Mouse (Mus musculus): ENCODE measurements around the gene 1520401A03Rik. TPM values are rescaled to one million over a fixed set of nuclear protein-coding genes. Genes with fewer than 3 reads are reported as not detected.
A peak's percentile ranks its signal among the peaks of the same experiment; 100 is the strongest.

The 1520401A03Rik gene
- polyA plus RNA-seq, 1 experiment from 2014 or later = 0.10 TPM

GRCm38 (mm10) chr17:23741359-23742209, 19.0 kb upstream of the 1520401A03Rik start:
- no peak overlapping the region for H3K4me3 ChIP-seq
- no peak overlapping the region for H3K27ac ChIP-seq
- peaks cover 11% of the 10 kb centered on the region; the same call in 1 of the 2 replicates for H3K36me3 ChIP-seq
- H3K9ac ChIP-seq = no peak overlapping the region
- H3K4me2 ChIP-seq = peak overlapping the region; percentile 98
- no peak for ATAC-seq
- H3K27me3 ChIP-seq (replicated peaks) = peaks cover 99% of the 10 kb centered on the region
- 45% methylated on average over 38 of the region's 38 CpGs for WGBS (ENCODE audit: insufficient replicate concordance)
- H3K4me1 ChIP-seq = peaks cover 52% of the 10 kb centered on the region
- no peaks in the 10 kb centered on the region for H3K9me3 ChIP-seq (replicated peaks)

GRCm38 (mm10) chr17:23740598-23741021, 18.0 kb upstream of the 1520401A03Rik start, which contains the start of gene Paqr4:
Paqr4 (minus strand) TSS chr17:23740867.
- peak; percentile 81 for ATAC-seq
- Histone ChIP-seq H3K4me2 (peak within 1 kb of the TSS; percentile 98), H3K27ac (peak within 1 kb of the TSS; percentile 64), H3K27me3 (replicated peaks) (peaks cover 90% of the 10 kb centered on the region), H3K4me3 (peak within 1 kb of the TSS; percentile 66), H3K4me1 (peaks cover 43% of the 10 kb centered on the region), H3K9me3 (replicated peaks) (no peaks in the 10 kb centered on the region), H3K36me3 (peaks cover 20% of the 10 kb centered on the region), H3K9ac (peak within 1 kb of the TSS; percentile 71)
- WGBS (ENCODE audit: insufficient replicate concordance) = 2% methylated on average over 13 of the region's 13 CpGs

GRCm38 (mm10) chr17:23740136-23740584, 17.6 kb upstream of the 1520401A03Rik start:
- H3K9ac ChIP-seq = peak overlapping the region; percentile 71
- no peaks in the 10 kb centered on the region for H3K9me3 ChIP-seq (replicated peaks)
- peaks cover 86% of the 10 kb centered on the region for H3K27me3 ChIP-seq (replicated peaks)
- H3K4me1 ChIP-seq = peaks cover 40% of the 10 kb centered on the region
- peaks cover 25% of the 10 kb centered on the region for H3K36me3 ChIP-seq
- peak; percentile 82 for ATAC-seq
- 0% methylated on average over 46 of the region's 46 CpGs for WGBS (ENCODE audit: insufficient replicate concordance)
- peak overlapping the region; percentile 66 for H3K4me3 ChIP-seq
- H3K4me2 ChIP-seq = peak overlapping the region; percentile 98
- peak overlapping the region; percentile 64; the same call in 1 of the 2 replicates for H3K27ac ChIP-seq

- peak; percentile 9 for ATAC-seq
- H3K27me3 ChIP-seq (replicated peaks) = peaks cover 79% of the 10 kb centered on the region
- 2% methylated on average over 48 of the region's 48 CpGs for WGBS (ENCODE audit: insufficient replicate concordance)
- peak overlapping the region; percentile 63; the same call in 1 of the 2 replicates for H3K27ac ChIP-seq
- peaks cover 39% of the 10 kb centered on the region for H3K4me1 ChIP-seq
- H3K4me2 ChIP-seq = peak overlapping the region; percentile 98
- peak overlapping the region; percentile 66 for H3K4me3 ChIP-seq
- peak overlapping the region; percentile 71 for H3K9ac ChIP-seq
- no peaks in the 10 kb centered on the region for H3K9me3 ChIP-seq (replicated peaks)
- H3K36me3 ChIP-seq = peaks cover 32% of the 10 kb centered on the region
These were observed 16.9 kb upstream of the 1520401A03Rik start for GRCm38 (mm10) chr17:23739202-23740135.

GRCm38 (mm10) chr17:23738836-23739201, 16.2 kb upstream of the 1520401A03Rik start:
- no peaks in the 10 kb centered on the region for H3K9me3 ChIP-seq (replicated peaks)
- ATAC-seq = no peak
- H3K36me3 ChIP-seq = peaks cover 38% of the 10 kb centered on the region
- peak overlapping the region; percentile 98 for H3K4me2 ChIP-seq
- H3K27me3 ChIP-seq (replicated peaks) = peaks cover 72% of the 10 kb centered on the region
- no peak overlapping the region for H3K27ac ChIP-seq
- H3K9ac ChIP-seq = peak overlapping the region; percentile 71; the same call in 1 of the 2 replicates
- 33% methylated on average over 2 of the region's 2 CpGs for WGBS (ENCODE audit: insufficient replicate concordance)
- peaks cover 39% of the 10 kb centered on the region for H3K4me1 ChIP-seq
- peak overlapping the region; percentile 66; the same call in 1 of the 2 replicates for H3K4me3 ChIP-seq

GRCm38 (mm10) chr17:23737493-23738445, 15.2 kb upstream of the 1520401A03Rik start:
- H3K27me3 ChIP-seq (replicated peaks) = peaks cover 62% of the 10 kb centered on the region
- no peak overlapping the region for H3K9ac ChIP-seq
- WGBS (ENCODE audit: insufficient replicate concordance) = 67% methylated on average over 15 of the region's 15 CpGs
- no peak overlapping the region for H3K4me3 ChIP-seq
- H3K27ac ChIP-seq = no peak overlapping the region
- ATAC-seq = no peak
- H3K4me1 ChIP-seq = peaks cover 39% of the 10 kb centered on the region
- H3K4me2 ChIP-seq = no peak overlapping the region
- no peaks in the 10 kb centered on the region for H3K9me3 ChIP-seq (replicated peaks)
- peaks cover 49% of the 10 kb centered on the region for H3K36me3 ChIP-seq

GRCm38 (mm10) chr17:23734341-23734740, 11.8 kb upstream of the 1520401A03Rik start:
- no peaks in the 10 kb centered on the region for H3K9me3 ChIP-seq (replicated peaks)
- H3K9ac ChIP-seq = no peak overlapping the region
- 72% methylated on average over 1 of the region's 1 CpGs for WGBS (ENCODE audit: insufficient replicate concordance)
- no peak overlapping the region for H3K27ac ChIP-seq
- H3K4me2 ChIP-seq = no peak overlapping the region
- H3K27me3 ChIP-seq (replicated peaks) = peaks cover 27% of the 10 kb centered on the region
- H3K4me3 ChIP-seq = no peak overlapping the region
- H3K4me1 ChIP-seq = peaks cover 26% of the 10 kb centered on the region
- no peak for ATAC-seq
- H3K36me3 ChIP-seq = peaks cover 54% of the 10 kb centered on the region

- Histone ChIP-seq H3K27ac (no peak overlapping the region), H3K27me3 (replicated peaks) (no peaks in the 10 kb centered on the region), H3K9me3 (replicated peaks) (no peaks in the 10 kb centered on the region), H3K36me3 (peaks cover 32% of the 10 kb centered on the region), H3K4me3 (no peak overlapping the region), H3K9ac (no peak overlapping the region), H3K4me2 (no peak overlapping the region), H3K4me1 (peaks cover 38% of the 10 kb centered on the region)
- no peak for ATAC-seq
- 67% methylated on average over 1 of the region's 1 CpGs for WGBS (ENCODE audit: insufficient replicate concordance)
These were observed 7.9 kb upstream of the 1520401A03Rik start for GRCm38 (mm10) chr17:23730441-23730840.

- Histone ChIP-seq H3K4me2 (peak overlapping the region; percentile 89), H3K9me3 (replicated peaks) (no peaks in the 10 kb centered on the region), H3K4me3 (peak overlapping the region; percentile 88), H3K9ac (peak overlapping the region; percentile 91), H3K36me3 (no peaks in the 10 kb centered on the region), H3K4me1 (peaks cover 42% of the 10 kb centered on the region), H3K27me3 (replicated peaks) (0 out of 2 replicates have a peak, but pooled peaks cover 6% of the 10 kb centered on the region), H3K27ac (peak overlapping the region; percentile 93)
- peak; percentile 85 for ATAC-seq
- WGBS (ENCODE audit: insufficient replicate concordance) = under 1% methylated on average over 20 of the region's 20 CpGs
These were observed 4.2 kb upstream of the 1520401A03Rik start for GRCm38 (mm10) chr17:23726758-23727142.

- H3K27ac ChIP-seq = peak within 1 kb of the TSS; percentile 93
- no peaks in the 10 kb centered on the region for H3K36me3 ChIP-seq
- peak within 1 kb of the TSS; percentile 88 for H3K4me3 ChIP-seq
- H3K4me1 ChIP-seq = peaks cover 37% of the 10 kb centered on the region
- no peaks in the 10 kb centered on the region for H3K9me3 ChIP-seq (replicated peaks)
- 0 out of 2 replicates have a peak, but pooled peaks cover 6% of the 10 kb centered on the region for H3K27me3 ChIP-seq (replicated peaks)
- 1% methylated on average over 69 of the region's 73 CpGs for WGBS (ENCODE audit: insufficient replicate concordance)
- ATAC-seq = peak; percentile 92
- peak within 1 kb of the TSS; percentile 91 for H3K9ac ChIP-seq
- peak within 1 kb of the TSS; percentile 89 for H3K4me2 ChIP-seq
These were observed 3.6 kb upstream of the 1520401A03Rik start, which contains the start of gene Pkmyt1 for GRCm38 (mm10) chr17:23725999-23726757. Pkmyt1 (plus strand) TSS chr17:23726336.
